Mouse (Mus musculus): ENCODE results near the gene Vmn1r160. TPM values are rescaled to one million over a fixed set of nuclear protein-coding genes. Genes with fewer than 3 reads are reported as not detected.
"Not testable (repeated sequence)": the region's sequence is repeated elsewhere in the genome, so short reads cannot be mapped to it uniquely, and the experiment has no call there.

The Vmn1r160 gene
- not detected in 2 replicates for polyA plus RNA-seq (2016; fragmentation: Nextera tagmentation; extraction: Ambion mirVana)

DNA sequence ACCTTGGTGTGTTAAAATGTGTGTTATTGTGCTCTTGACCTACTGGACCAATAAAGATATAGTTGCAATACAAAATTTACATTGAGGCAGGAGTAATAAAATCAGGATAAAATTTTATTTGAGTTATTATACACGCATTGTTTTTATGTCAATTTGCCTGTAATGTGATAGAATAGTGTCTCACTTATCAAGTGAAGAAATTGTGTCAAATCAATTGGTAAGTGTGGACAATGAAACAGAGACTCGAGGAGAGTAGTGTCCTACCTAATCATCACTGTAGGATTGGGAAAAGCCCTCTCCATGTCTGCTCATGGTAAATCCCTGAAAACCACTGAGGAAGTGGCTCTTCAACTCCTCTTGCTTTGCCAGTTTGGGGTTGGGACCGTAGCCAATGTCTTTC lies at the start of gene Vmn1r160:
Gene Vmn1r160, plus strand, starts transcription at position 301 of the 400 bp plus-strand sequence.
- H3K27me3 ChIP-seq; H3K27ac ChIP-seq; H3K4me1 ChIP-seq; ATAC-seq (ENCODE audit: low FRiP score); H3K9me3 ChIP-seq (replicated peaks); H3K9ac ChIP-seq; H3K4me3 ChIP-seq; H3K36me3 ChIP-seq; H3K4me2 ChIP-seq (replicated peaks): not testable (repeated sequence)
- WGBS: 33% methylated on average over 1 of the region's 3 CpGs

DNA sequence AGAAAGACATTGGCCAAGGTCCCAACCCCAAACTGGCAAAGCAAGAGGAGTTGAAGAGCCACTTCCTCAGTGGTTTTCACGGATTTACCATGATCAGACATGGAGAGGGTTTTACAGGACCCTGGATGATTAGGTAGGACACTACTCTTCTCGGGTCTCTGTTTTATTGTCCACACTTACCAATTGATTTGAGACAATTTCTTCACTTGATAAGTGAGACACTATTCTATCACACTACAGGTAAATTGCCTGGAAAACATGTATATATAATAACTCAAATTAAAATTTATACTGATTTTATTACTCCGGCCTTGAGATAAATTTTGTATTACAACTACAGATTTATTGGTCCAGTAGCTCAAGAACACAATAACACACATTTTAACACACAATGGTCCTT lies 27.5 kb upstream of the Vmn1r160 start, which contains the start of gene Vmn1r159:
Gene Vmn1r159, minus strand, starts transcription at position 101 of the 400 bp plus-strand sequence.
- not testable (repeated sequence) for H3K27me3 ChIP-seq; H3K4me1 ChIP-seq; H3K36me3 ChIP-seq; H3K9me3 ChIP-seq (replicated peaks); ATAC-seq (ENCODE audit: low FRiP score); H3K4me3 ChIP-seq; H3K27ac ChIP-seq; H3K4me2 ChIP-seq (replicated peaks); H3K9ac ChIP-seq
- 70% methylated on average over 3 of the region's 3 CpGs for WGBS

Other genes with a start within 250 kb of the Vmn1r160 start
- not detected in 2 replicates for gene Vmn1r155, start 213.2 kb upstream of the Vmn1r160 start, polyA plus RNA-seq (2016; fragmentation: Nextera tagmentation; extraction: Ambion mirVana)
- not detected in 2 replicates for gene Gm8693, start 178.9 kb upstream of the Vmn1r160 start, polyA plus RNA-seq (2016; fragmentation: Nextera tagmentation; extraction: Ambion mirVana)
- not detected in 2 replicates for gene Gm4567, start 151.5 kb upstream of the Vmn1r160 start, polyA plus RNA-seq (2016; fragmentation: Nextera tagmentation; extraction: Ambion mirVana)
- not detected in 2 replicates for gene Vmn1r157, start 109.5 kb upstream of the Vmn1r160 start, polyA plus RNA-seq (2016; fragmentation: Nextera tagmentation; extraction: Ambion mirVana)
- gene Vmn1r158, start 80.4 kb upstream of the Vmn1r160 start, polyA plus RNA-seq (2016; fragmentation: Nextera tagmentation; extraction: Ambion mirVana): not detected in 2 replicates
- not detected in 2 replicates for gene Vmn1r159, start 27.6 kb upstream of the Vmn1r160 start, polyA plus RNA-seq (2016; fragmentation: Nextera tagmentation; extraction: Ambion mirVana)
- not detected in 2 replicates for gene Gm4214, start 113.4 kb downstream of the Vmn1r160 start, polyA plus RNA-seq (2016; fragmentation: Nextera tagmentation; extraction: Ambion mirVana)
- gene Gm4216, start 148.7 kb downstream of the Vmn1r160 start, polyA plus RNA-seq (2016; fragmentation: Nextera tagmentation; extraction: Ambion mirVana): not detected in 2 replicates
- not detected in 2 replicates for gene Vmn1r163, start 184.3 kb downstream of the Vmn1r160 start, polyA plus RNA-seq (2016; fragmentation: Nextera tagmentation; extraction: Ambion mirVana)
- gene Gm8720, start 196.2 kb downstream of the Vmn1r160 start, polyA plus RNA-seq (2016; fragmentation: Nextera tagmentation; extraction: Ambion mirVana): not detected in 2 replicates